Mouse (Mus musculus) gastrocnemius, adult 8-10 months (tissue): ENCODE results near the gene Taar8b. TPM values are rescaled to one million over a fixed set of nuclear protein-coding genes. Genes with fewer than 3 reads are reported as not detected.

Experiments used
- DNase-seq, 2 experiments: peaks; one replicate each; pipeline ENCODE4 v3.0.0; 2022; ENCODE audit warnings: low spot score in 2 of 2
- total RNA-seq, 4 experiments: library from RNA; stranded (reverse); gene quantifications; 2 replicates each; pipeline ENCODE4 v1.2.4; 2022

Taar8b gene
- total RNA-seq, 4 experiments from 2014 or later: not detected

GRCm38 (mm10) chr10:24049210-24049609, 42.9 kb downstream of the Taar8b start, which contains the start of gene Taar7f:
Taar7f (plus strand) TSS chr10:24049510.
- DNase-seq: no peak

Other genes with a start within 250 kb of the Taar8b start
- under 1 TPM in 2 of 4 experiments, not detected in 2; 0.17 to 0.21 TPM for gene Vnn3, start 240.8 kb downstream of the Taar8b start, total RNA-seq
- under 1 TPM in 2 of 4 experiments, not detected in 2; 0.13 to 0.35 TPM for gene Vnn1, start 197.6 kb downstream of the Taar8b start, total RNA-seq
- gene Taar1, start 171.9 kb downstream of the Taar8b start, total RNA-seq: not detected
- gene Taar2, start 153.7 kb downstream of the Taar8b start, total RNA-seq: not detected
- not detected for gene Taar3, start 142.7 kb downstream of the Taar8b start, total RNA-seq
- gene Taar4, start 131.8 kb downstream of the Taar8b start, total RNA-seq: not detected
- not detected for gene Taar5, start 121.6 kb downstream of the Taar8b start, total RNA-seq
- not detected for gene Taar6, start 106.6 kb downstream of the Taar8b start, total RNA-seq
- gene Taar7a, start 98.8 kb downstream of the Taar8b start, total RNA-seq: not detected
- gene Taar7b, start 92.4 kb downstream of the Taar8b start, total RNA-seq: not detected
- not detected for gene Taar7d, start 65.1 kb downstream of the Taar8b start, total RNA-seq
- gene Taar7e, start 54.7 kb downstream of the Taar8b start, total RNA-seq: not detected
- gene Taar7f, start 42.8 kb downstream of the Taar8b start, total RNA-seq: not detected
- gene Taar8a, start 15.8 kb downstream of the Taar8b start, total RNA-seq: not detected
- not detected for gene Taar8c, start 9.6 kb upstream of the Taar8b start, total RNA-seq
- not detected for gene Taar9, start 17.2 kb upstream of the Taar8b start, total RNA-seq
- gene Stx7, start 57.0 kb upstream of the Taar8b start, total RNA-seq: 10 to 100 TPM; 22.1 to 28.8 (median 24.4) TPM
- 1 to 10 TPM in 1 of 4 experiments, under 1 TPM in 3; 0.07 to 1.5 (median 0.31) TPM for gene Moxd1, start 131.2 kb upstream of the Taar8b start, total RNA-seq